Mouse (Mus musculus) lung, postnatal 14 days (tissue): ENCODE measurements around the gene Siva1.
A peak's percentile ranks its signal among the peaks of the same experiment; 100 is the strongest.

ENCODE experiments used
- DNase-seq: peaks from one replicate; pipeline ENCODE4 v3.0.0; 2021

The Siva1 gene

GRCm38 (mm10) chr12:112660576-112661326 lies 16.3 kb downstream of the Siva1 start:
- peak; percentile 67 for DNase-seq

- DNase-seq = no peak
Observed at GRCm38 (mm10) chr12:112661327-112661605, 16.8 kb downstream of the Siva1 start.

GRCm38 (mm10) chr12:112661851-112662250 lies 17.4 kb downstream of the Siva1 start:
- DNase-seq = no peak

- DNase-seq = no peak
Observed at GRCm38 (mm10) chr12:112663303-112663702, 18.8 kb downstream of the Siva1 start.

- DNase-seq = no peak
Observed at GRCm38 (mm10) chr12:112663716-112664115, 19.2 kb downstream of the Siva1 start.

- DNase-seq = no peak
Observed at GRCm38 (mm10) chr12:112664124-112664523, 19.6 kb downstream of the Siva1 start.

GRCm38 (mm10) chr12:112664656-112665055 lies 20.2 kb downstream of the Siva1 start:
- no peak for DNase-seq

GRCm38 (mm10) chr12:112665445-112665844 lies 21.0 kb downstream of the Siva1 start:
- DNase-seq = peak; percentile 84

GRCm38 (mm10) chr12:112665881-112666544 lies 21.5 kb downstream of the Siva1 start:
- DNase-seq = no peak

GRCm38 (mm10) chr12:112667619-112668297 lies 23.3 kb downstream of the Siva1 start:
- peak; percentile 42 for DNase-seq

- peak; percentile 28 for DNase-seq
Observed at GRCm38 (mm10) chr12:112670718-112671393, 26.4 kb downstream of the Siva1 start.

GRCm38 (mm10) chr12:112671891-112672290 lies 27.4 kb downstream of the Siva1 start:
- DNase-seq = no peak

GRCm38 (mm10) chr12:112672744-112673575 lies 28.5 kb downstream of the Siva1 start:
- DNase-seq = peak; percentile 34

- peak; percentile 52 for DNase-seq
Observed at GRCm38 (mm10) chr12:112673576-112674091, 29.2 kb downstream of the Siva1 start.

- DNase-seq = peak; percentile 50
Observed at GRCm38 (mm10) chr12:112674132-112675011, 29.9 kb downstream of the Siva1 start, which contains the start of gene Akt1. Akt1 (minus strand) TSS chr12:112674884.

GRCm38 (mm10) chr12:112675245-112676035 lies 31.0 kb downstream of the Siva1 start:
- DNase-seq = peak; percentile 88

- DNase-seq = no peak
Observed at GRCm38 (mm10) chr12:112677076-112677475, 32.6 kb downstream of the Siva1 start.

- DNase-seq = no peak
Observed at GRCm38 (mm10) chr12:112677943-112678554, 33.6 kb downstream of the Siva1 start.

- DNase-seq = peak; percentile 75
Observed at GRCm38 (mm10) chr12:112678555-112679026, 34.1 kb downstream of the Siva1 start, which contains the start of gene Zbtb42. Zbtb42 (plus strand) TSS chr12:112678828.
